Mouse (Mus musculus): ENCODE data around the gene Smim5.

Smim5 gene

DNA sequence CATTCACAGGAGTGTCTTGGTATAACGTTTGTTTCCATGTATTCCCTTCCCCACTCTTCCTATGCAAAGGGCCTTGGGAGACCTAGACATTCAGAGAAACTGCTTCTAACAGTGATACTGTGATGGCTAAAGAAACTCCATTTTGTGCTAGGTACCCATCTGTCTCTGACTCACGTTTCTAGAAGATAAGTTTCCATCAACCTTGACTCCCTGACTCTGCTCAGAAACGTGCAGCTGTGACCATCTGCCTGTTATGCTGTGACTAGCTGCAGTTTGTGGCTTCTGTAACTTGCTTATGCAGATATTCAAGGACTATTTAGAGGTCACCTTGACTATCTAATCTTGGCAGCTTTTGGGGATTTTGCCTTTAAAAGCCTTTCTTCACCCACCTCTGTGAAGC is 31.5 kb downstream of the Smim5 start:
- DNase-seq = no peak

DNA sequence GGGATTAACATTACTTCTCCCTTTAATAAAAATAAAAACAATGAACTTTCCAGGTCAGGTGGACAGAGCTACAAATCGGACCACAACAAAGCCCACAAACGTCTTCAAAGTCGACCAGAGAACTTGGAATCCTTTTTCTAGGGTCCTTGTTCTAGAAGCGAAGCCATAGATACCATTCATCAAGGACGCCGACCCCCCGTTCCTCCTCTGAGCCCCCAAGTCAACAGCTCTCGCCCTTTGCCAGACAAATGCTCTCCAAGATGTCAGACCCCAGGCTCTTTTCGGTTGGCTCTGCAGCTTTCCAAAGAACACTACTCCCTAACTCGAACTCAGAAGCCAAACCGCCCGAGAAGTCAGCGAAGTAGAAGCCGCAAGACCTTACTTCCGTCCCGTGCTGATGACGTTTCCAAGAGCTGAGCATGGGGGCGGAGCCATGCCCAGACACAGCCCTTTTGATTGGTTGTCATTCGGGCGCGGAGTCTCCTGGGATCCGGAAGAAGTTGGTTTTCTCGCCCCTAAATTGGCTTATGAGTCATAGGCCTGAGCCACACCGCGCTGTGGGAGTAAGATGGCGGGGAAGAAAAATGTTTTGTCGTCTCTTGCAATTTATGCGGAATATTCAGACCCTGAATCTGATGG is 33.5 kb downstream of the Smim5 start, which contains the start of the genes Sap30bp and Recql5:
Sap30bp (plus strand) TSS at position 175 of the 639 bp plus-strand sequence.
Recql5 (minus strand) TSS at position 370 of the 639 bp plus-strand sequence.
- peak; percentile 97 for DNase-seq

DNA sequence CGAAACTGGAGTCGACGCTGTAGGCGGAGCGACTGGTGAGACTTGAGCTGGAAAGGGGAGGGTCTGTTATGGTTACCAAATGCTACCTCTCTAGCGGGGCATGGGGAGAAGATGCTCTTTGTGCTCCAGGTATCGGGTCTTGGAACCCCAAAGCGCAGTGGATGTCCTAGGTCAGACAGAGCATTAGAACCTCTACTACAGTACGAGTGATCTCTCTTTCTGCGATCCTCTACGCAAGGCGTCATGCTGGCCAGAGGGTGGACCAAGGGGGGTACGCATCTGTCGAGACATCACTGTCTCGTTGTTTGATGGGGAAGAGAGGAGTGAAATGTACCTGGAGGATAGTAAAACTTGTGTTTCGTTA is 34.0 kb downstream of the Smim5 start:
- DNase-seq = no peak

DNA sequence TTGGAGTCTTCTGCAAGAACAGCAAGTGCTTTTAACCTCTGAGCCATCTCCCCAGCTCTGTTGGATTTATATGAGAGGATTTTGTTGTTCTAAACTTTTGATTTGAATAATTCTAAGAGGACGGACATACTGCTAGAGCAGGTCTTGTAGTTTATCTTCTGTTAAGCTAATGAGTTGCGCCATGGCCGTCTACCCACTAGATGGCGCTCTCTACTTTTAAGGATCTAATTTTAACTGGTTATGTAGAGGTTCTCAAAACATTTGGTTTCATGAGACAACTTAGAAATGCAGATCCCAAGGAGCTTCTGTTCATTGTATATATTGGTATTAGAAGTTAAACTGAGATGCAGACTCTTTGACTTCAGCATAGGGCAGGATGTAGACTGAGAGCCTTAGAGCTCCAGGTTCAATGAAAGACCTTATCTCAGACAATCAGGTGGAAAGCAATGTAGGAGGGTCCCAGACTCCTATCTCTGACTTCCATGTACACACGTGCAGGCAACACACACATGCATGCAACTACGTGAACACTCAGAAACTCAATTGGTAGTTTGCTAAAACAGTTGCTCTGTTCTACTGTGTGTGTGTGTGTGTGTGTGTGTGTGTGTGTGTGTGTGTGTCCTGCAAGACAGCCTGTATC is 40.0 kb downstream of the Smim5 start:
- peak; percentile 57 for DNase-seq

DNA sequence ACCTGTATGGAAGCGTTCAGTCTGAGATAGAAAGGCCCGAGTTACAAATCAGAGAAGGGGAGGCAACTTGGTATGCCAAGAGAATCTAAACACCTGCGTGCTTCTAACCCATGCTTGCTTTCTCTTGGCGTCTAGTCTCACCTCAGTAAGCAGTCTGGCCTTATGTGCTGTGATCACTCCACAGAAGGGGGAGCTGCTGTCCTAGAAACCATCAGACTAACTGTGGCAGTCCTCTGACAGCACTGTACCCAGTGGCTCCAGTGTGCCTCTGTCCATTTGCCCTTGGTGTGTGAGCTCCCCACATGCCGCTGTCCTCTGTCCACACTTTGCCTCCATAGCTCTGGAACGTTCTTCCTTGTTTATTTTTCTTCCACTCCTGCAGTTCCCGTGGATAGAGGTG is 42.2 kb downstream of the Smim5 start:
- DNase-seq = no peak

DNA sequence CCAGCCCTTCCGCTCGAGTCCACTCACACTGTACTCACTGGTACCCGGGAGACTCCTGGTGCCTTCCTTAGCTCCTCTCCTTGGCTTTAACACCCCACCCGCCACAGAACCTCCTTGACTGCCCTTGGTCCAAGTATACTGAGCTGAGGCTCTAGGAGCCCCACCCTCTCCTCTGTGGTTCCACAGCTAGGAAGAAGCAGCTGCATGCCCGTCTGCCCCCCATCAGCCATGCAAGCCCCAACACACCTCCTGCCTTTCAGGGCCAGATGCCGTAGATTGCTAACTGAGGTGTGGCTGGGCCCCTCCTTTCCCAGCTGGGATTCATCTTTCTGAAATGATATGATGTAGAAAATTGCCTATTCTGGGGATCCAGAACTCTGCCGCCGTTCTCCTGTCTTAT is 45.5 kb downstream of the Smim5 start:
- no peak for DNase-seq

DNA sequence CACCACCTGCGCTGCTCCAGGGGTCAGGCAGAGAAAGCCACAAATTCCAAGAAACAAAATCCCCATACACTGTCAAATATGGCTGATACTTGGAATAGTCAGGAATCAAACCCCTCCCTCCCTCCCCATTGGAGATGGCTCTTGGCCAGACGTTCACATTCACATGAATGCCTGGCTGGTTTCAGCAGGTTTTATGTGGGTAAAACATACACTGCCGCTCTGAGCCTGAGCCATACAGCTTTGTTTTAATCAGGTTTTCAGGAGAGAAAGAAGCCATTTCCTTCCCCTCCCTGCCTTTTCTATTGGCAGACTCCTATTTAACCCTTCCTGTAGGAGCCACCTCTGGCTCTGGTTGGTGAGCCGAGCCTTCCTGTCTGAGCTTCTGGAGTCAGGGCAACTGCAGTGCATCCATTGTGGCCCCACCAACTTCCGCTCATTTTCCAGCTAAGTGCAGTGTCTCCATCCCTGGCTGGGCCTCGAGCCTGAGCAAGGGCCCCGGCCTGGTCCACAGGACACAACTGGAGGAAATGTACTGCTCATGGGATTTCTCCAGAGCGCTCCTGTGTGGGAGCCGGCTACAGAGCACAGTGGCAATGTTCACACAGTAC is 46.6 kb downstream of the Smim5 start:
- DNase-seq = no peak

DNA sequence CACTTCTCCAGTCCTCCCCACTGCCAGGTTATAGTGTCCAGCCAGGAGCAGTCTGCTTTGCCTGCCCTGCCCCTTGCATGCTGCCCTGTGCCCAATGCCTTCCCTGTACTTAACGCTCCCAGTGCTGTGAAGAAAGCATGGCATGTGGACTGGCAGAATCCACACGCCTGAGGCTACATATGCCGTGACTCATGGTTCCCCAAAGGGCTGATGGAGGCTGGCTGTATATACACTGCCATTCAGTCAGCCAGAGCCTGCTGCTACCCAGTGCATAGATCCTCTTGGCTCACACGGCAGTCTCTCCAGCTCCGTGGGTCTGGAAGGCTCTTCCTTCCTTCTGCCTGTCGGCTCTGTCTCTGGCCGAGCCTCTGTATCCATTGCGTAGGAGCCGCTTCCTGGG is 48.5 kb downstream of the Smim5 start:
- DNase-seq = no peak

DNA sequence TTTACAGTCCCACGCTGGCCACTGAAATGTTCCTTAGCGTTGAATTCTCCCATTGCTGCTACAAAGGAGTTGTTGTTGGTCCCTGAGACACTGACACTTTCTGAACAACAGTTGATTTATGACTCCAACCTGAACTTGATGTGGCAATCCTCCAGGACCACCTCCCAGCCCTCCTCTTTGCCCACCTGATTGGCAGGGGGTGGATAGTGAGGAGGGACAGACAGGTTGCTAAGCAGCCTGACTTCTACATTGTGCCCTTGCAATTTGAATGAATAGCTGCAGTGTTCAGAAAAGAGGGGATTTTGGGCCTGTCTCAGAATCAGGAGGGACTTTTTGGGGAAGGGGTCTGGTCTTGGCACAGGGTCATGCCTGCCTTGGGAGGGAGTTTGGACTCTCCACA is 51.0 kb downstream of the Smim5 start:
- no peak for DNase-seq

DNA sequence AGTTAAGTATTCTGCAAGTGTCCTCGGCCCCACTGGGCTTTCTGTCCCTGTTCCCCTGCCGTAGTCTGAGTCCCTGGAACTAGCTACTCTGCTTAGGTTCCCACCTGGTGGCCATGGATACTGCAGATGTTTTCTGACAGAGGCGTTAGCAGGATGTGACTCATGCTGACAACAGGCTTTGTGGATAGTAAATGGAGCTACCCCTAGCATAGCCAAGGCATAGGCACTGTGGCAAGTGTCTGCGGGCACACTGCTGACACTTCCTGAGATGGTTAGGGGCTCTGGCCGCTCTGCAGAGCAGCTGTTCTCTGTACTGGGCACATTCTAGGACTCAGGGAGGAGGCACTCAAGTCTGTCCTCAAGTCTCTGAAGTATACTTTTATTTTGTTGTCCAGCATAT is 54.9 kb downstream of the Smim5 start:
- DNase-seq = no peak

DNA sequence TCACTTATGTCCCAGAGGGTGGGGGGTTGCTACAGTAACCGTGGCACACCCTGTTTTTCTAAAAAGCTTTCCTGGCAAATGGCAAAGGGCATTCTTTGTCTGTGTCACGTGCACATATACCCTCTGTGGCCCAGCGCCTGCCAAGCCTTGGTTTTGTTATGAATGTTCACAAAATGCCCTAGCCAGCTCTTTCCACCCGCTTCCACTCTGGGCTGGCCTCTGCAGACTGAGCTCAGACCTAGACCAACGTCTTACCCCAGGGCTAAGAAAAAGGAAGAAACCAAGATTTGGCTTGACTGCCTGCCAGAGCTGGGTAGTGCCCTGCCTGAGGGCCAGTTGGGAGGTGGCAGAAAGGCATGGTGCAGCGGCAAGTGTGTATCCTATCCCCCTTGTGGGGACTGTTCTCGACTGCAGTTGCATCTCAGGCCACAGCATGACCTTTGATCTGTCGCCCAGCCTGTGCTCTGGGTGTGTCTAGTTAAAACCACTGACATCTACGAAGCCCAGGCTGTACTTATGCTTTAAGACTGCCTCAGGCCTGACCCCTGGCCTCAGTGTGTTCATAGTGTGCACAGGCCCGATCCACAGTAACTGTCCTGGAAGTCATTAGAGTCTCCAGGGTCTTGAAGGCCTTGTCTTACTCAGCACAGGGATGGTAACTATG is 55.6 kb downstream of the Smim5 start:
- DNase-seq = no peak

Measured in cerebellum, adult 9-11 months (tissue).